Mouse (Mus musculus): ENCODE results near the gene Rhobtb3.

- no peak for TF ChIP-seq CTCF (IDR thresholded peaks at IDR 0.05; ENCODE audit: insufficient read depth, low read depth, low read length)
- no peak for TF ChIP-seq POLR2A (IDR thresholded peaks at IDR 0.05; ENCODE audit: insufficient read depth, low read depth, low read length)
Observed at GRCm38 (mm10) chr13:75838506-75838905, 105.2 kb downstream of the Rhobtb3 start.

Measured in olfactory bulb, adult 2 months (tissue).